Mouse (Mus musculus): Measurements from ENCODE around the gene Stim2.

DNA sequence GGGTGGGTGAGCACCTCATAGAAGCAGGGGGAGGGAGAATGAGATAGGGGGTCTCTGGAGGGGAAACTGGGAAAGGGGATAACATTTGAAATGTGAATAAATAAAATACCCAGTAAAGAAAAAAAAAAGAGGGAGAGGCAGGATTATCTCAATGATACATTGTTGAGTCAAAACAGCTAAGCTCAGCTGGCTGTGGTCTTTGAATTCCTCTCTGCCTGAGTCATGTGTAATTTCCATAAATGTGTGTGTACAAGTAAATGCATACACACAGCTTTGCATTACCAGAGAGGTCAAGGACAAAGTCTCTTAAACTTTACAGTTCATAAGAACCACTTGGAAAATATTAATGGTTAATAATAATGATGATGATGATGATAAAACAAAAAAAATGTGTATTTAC is 45.1 kb upstream of the Stim2 start:
- TF ChIP-seq CTCF (IDR thresholded peaks at IDR 0.05; ENCODE audit: low read depth) (no peak), EP300 (IDR thresholded peaks at IDR 0.05; ENCODE audit: low read depth) (no peak)
